Mouse (Mus musculus) A20 (cell line): Measurements from ENCODE around the gene Gm13871.
"Not testable (repeated sequence)": the region's sequence is repeated elsewhere in the genome, so short reads cannot be mapped to it uniquely, and the experiment has no call there.

Source experiments
- DNase-seq: peaks from one replicate; pipeline ENCODE4 v3.0.0-alpha.2; 2011; ENCODE audit warnings: low read depth, low spot score

Gene Gm13871

DNA sequence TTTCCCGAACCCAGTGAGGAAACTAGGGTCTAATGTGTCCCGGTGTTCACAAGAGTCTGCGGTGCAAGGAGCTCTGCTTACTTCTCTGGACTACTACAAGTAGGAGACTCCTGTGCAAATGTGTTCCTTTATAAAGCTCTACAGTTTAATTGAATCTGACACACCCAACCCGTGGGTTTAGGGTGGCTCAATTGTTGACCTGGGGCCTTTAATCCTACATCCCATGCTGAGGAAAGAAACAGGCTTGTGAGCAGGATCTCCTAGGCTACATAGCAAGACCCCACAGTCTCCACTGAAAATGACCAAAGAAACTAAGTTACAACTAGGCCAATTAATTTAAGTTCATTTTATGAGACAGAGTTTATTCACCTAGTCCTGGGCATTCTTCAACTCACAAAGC is at the start of gene Gm13871:
Gene Gm13871 (minus strand): TSS at position 101 of the 400 bp plus-strand sequence.
- DNase-seq, result not testable (repeated sequence)

DNA sequence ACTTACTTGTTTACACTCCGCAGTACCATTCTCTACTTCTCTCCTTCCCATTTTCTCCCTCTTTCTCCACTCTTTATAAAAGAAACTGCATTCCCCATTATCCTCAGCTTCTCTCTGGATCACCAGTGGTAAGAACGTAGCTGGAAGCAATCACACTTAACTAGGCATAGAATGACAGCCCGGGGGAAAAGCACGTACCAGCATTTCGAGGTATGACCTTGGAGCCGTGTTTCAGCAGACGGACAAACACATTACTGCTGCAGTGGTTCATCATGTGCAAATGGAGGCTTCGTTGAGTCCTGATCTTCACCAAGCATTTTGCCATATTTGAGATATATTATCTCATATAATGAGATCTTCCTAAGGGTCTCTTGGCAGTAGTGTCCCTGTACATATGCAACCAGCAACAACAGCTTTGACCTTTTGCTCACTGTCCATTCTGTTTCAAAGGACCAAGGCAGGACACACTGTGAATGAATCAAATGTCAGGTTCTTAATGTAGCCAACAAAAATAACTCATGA is 44.7 kb upstream of the Gm13871 start, which contains the start of gene 2310002L09Rik:
Gene 2310002L09Rik (minus strand): TSS at position 472 of the 522 bp plus-strand sequence.
- no peak for DNase-seq

DNA sequence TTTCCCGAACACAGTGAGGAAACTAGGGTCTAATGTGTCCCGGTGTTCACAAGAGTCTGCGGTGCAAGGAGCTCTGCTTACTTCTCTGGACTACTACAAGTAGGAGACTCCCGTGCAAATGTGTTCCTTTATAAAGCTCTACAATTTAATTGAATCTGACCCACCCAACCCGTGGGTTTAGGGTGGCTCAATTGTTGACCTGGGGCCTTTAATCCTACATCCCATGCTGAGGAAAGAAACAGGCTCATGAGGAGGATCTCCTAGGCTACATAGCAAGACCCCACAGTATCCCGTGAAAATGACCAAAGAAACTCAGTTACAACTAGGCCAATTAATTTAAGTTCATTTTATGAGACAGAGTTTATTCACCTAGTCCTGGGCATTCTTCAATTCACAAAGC is 14.9 kb upstream of the Gm13871 start, which contains the start of gene Gm11756:
Gene Gm11756 (minus strand): TSS at position 101 of the 400 bp plus-strand sequence.
- not testable (repeated sequence) for DNase-seq

DNA sequence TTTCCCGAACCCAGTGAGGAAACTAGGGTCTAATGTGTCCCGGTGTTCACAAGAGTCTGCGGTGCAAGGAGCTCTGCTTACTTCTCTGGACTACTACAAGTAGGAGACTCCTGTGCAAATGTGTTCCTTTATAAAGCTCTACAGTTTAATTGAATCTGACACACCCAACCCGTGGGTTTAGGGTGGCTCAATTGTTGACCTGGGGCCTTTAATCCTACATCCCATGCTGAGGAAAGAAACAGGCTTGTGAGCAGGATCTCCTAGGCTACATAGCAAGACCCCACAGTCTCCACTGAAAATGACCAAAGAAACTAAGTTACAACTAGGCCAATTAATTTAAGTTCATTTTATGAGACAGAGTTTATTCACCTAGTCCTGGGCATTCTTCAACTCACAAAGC is 14.7 kb downstream of the Gm13871 start, which contains the start of gene Gm11757:
Gene Gm11757 (minus strand): TSS at position 101 of the 400 bp plus-strand sequence.
- DNase-seq, result not testable (repeated sequence)

DNA sequence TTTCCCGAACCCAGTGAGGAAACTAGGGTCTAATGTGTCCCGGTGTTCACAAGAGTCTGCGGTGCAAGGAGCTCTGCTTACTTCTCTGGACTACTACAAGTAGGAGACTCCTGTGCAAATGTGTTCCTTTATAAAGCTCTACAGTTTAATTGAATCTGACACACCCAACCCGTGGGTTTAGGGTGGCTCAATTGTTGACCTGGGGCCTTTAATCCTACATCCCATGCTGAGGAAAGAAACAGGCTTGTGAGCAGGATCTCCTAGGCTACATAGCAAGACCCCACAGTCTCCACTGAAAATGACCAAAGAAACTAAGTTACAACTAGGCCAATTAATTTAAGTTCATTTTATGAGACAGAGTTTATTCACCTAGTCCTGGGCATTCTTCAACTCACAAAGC is 29.6 kb downstream of the Gm13871 start, which contains the start of gene Gm11758:
Gene Gm11758 (minus strand): TSS at position 101 of the 400 bp plus-strand sequence.
- DNase-seq, result not testable (repeated sequence)
